Mouse (Mus musculus) neural tube, embryonic 14.5 days (tissue): ENCODE results near the gene Plekha7. TPM values are rescaled to one million over a fixed set of nuclear protein-coding genes. Genes with fewer than 3 reads are reported as not detected.

Source experiments
- ATAC-seq: fragments of 200-750 bp; cut with Nextera tagmentation; 2 replicates; pipeline ENCODE4 v1.8.0; 2017; ENCODE audit warnings: low read depth, mild to moderate bottlenecking, moderate TSS enrichment, moderate library complexity
- H3K27ac ChIP-seq: fragments of 300-500 bp; sonication (generic); 2 replicates; pipeline ENCODE4 v1.5.1; 2014; ENCODE audit warnings: low read depth, mild to moderate bottlenecking, control low read depth, low read length, moderate library complexity, mixed read lengths
- H3K27me3 ChIP-seq: fragments of 300-500 bp; sonication (generic); 2 replicates; pipeline ENCODE4 v1.6.1; 2014; ENCODE audit warnings: low read length; ENCODE audit not compliant: control insufficient read depth, insufficient read depth
- H3K36me3 ChIP-seq: fragments of 300-500 bp; sonication (generic); 2 replicates; pipeline ENCODE4 v1.6.1; 2014; ENCODE audit warnings: low read length, mixed read lengths; ENCODE audit not compliant: control insufficient read depth, insufficient read depth
- H3K4me1 ChIP-seq: fragments of 300-500 bp; sonication (generic); 2 replicates; pipeline ENCODE4 v1.6.1; 2014; ENCODE audit warnings: low read length; ENCODE audit not compliant: control insufficient read depth, insufficient read depth
- H3K4me2 ChIP-seq: fragments of 300-500 bp; sonication (generic); 2 replicates; pipeline ENCODE4 v1.6.1; 2014; ENCODE audit warnings: mild to moderate bottlenecking, low read depth, low read length, control low read depth
- H3K4me3 ChIP-seq: fragments of 300-500 bp; sonication (generic); 2 replicates; pipeline ENCODE4 v1.5.1; 2014; ENCODE audit warnings: low read depth, low read length, control low read depth, mixed read lengths
- H3K9ac ChIP-seq: fragments of 300-500 bp; sonication (generic); replicated peaks from 2 replicates; pipeline ENCODE4 v1.6.1; 2014; ENCODE audit warnings: low read depth, mild to moderate bottlenecking, control low read depth, low read length, mixed read lengths
- H3K9me3 ChIP-seq: fragments of 300-500 bp; sonication (generic); 2 replicates; pipeline ENCODE4 v1.6.1; 2016; ENCODE audit warnings: low read length; ENCODE audit not compliant: control insufficient read depth
- WGBS: fragments of 180-500 bp; shearing (Covaris S2); extraction: QIAGEN DNeasy Blood & Tissue Kit; methylation state at CpG from one replicate; pipeline ENCODE4 v1.1.7; 2014; 5-methylcytosine and 5-hydroxymethylcytosine counted together
- polyA plus RNA-seq: library from polyadenylated mRNA; unstranded; fragments of >200 nt; fragmentation: Nextera tagmentation; extraction: Ambion mirVana; gene quantifications from 2 replicates; pipeline ENCODE4 v1.2.1, GENCODE M21; 2014

The Plekha7 gene
- polyA plus RNA-seq, 1 experiment from 2014 or later, result 4.5 TPM

GRCm38 (mm10) chr7:116246696-116247376 is 61.3 kb downstream of the Plekha7 start:
- Histone ChIP-seq H3K9me3 (no peaks in the 10 kb centered on the region), H3K4me2 (peak overlapping the region; percentile 12; the same call in 1 of the 2 replicates), H3K27ac (no peak overlapping the region), H3K27me3 (no peaks in the 10 kb centered on the region), H3K4me3 (no peak overlapping the region), H3K4me1 (peaks cover 17% of the 10 kb centered on the region), H3K9ac (no peak overlapping the region), H3K36me3 (no peaks in the 10 kb centered on the region)
- ATAC-seq, result peak; percentile 32; the same call in 1 of the 2 replicates
- 28% methylated on average over 13 of the region's 15 CpGs for WGBS

DNA sequence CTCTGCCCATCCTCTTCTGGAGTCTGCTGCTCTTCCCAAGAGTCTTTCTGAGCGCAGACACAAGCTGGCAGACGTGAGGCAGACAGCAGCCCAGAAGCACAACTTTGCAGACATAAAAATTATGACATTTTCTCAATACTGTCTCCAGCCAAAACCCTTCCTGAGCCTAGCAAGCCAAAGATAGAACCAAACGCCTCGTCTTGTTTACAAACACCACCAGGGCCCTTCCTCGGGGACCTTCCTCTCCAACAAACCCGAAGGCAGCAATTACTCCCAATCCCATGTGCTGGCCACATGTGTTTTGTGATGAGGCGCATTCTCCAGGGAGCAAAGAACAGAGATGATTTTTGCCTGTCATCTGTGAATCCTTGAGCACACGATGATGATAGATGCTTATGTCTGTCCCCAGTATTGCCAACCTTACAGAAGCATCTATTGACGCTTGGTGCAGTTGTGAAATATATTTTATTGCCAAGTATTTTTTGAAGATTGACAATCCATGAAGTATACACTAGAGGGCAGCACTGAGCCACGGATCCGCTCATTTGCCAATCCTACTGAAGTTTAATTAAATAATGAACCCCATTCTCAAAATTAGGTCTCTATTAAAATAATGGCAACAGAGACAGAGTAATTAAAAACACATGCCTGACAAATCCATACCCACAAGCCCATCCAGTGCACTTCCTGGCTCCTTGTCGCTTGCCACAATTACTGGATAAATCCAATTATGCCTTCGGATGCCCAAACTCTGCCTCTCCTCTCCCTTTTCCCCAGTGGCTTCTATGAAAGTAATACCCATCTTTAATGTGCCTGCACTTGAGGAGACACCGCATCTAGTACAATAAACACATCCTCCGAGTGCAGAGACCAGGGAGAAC is 62.1 kb downstream of the Plekha7 start:
- ATAC-seq, result peak; percentile 21; the same call in 1 of the 2 replicates
- WGBS, result 25% methylated on average over 15 of the region's 15 CpGs
- no peak overlapping the region for H3K27ac ChIP-seq
- H3K9ac ChIP-seq, result no peak overlapping the region
- no peaks in the 10 kb centered on the region for H3K36me3 ChIP-seq
- peak overlapping the region; percentile 12; the same call in 1 of the 2 replicates for H3K4me2 ChIP-seq
- H3K4me3 ChIP-seq, result no peak overlapping the region
- peaks cover 20% of the 10 kb centered on the region for H3K4me1 ChIP-seq
- no peaks in the 10 kb centered on the region for H3K9me3 ChIP-seq
- no peaks in the 10 kb centered on the region for H3K27me3 ChIP-seq

DNA sequence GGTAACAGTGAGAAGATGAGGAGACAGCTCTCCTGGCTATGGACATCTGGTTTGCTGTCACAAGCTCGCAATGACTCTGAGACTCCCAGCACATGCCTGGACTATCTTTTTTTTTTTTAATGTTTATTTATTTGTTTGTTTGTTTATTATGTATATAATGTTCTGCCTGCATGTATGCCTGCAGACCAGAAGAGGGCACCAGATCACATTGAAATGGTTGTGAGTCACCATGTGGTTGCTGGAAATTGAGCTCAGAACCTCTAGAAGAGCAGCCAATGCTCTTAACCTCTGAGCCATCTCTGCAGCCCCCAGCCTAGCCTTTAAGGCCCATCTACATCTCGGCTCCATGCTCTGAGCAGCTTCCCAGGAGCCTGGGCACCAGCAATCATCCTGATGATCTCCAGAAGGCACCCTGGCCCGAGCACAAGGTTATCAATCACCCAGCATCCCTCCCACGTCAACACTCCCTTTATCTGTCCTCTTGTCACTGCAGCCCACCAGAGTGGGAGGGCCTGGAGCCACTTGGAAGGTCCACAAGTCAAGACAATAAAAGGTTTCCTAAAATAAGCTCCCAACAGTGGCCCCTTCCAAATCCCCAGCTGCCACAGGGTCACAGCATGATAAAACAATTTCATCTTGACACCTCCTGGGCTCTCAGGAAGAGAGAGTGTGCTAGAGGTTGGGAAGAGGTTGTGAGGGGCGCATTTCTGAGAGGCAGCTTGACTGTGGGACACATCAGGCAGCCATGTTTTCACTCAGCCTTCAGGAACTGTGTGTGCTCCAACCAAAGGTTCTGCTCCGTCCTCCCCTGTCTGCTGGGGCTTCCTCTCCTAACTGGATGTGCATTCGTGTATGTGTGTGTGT is 63.6 kb downstream of the Plekha7 start:
- Histone ChIP-seq H3K27ac (no peak overlapping the region), H3K4me1 (peaks cover 20% of the 10 kb centered on the region), H3K9me3 (no peaks in the 10 kb centered on the region), H3K9ac (no peak overlapping the region), H3K36me3 (no peaks in the 10 kb centered on the region), H3K4me3 (no peak overlapping the region), H3K4me2 (no peak overlapping the region), H3K27me3 (no peaks in the 10 kb centered on the region)
- 0 out of 2 replicates have a peak, but pooled peaks have one; percentile 5 for ATAC-seq
- WGBS, result 31% methylated on average over 7 of the region's 7 CpGs

DNA sequence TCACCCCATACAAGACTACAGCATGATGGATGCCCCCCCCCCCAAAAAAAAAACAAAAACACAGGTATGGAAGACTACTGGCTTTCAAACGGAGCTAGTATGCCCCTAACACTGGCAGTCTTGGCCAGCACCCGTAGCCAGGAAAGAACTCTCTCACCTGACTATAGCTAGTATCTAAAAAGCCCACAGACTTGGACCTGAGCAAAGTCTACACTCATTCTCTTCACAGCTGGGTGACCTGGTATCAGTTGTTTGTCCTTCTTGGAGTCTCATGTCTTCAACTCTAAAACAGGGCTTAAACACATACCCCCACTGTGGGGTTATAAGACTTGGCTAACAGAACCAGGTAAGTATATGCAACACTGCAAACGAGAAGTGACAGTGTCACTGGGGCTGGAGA is 65.4 kb downstream of the Plekha7 start:
- no peak for ATAC-seq
- no peak overlapping the region for H3K4me3 ChIP-seq
- H3K9me3 ChIP-seq, result no peaks in the 10 kb centered on the region
- no peak overlapping the region for H3K27ac ChIP-seq
- H3K9ac ChIP-seq, result no peak overlapping the region
- no peak overlapping the region for H3K4me2 ChIP-seq
- peaks cover 23% of the 10 kb centered on the region for H3K4me1 ChIP-seq
- no peaks in the 10 kb centered on the region for H3K27me3 ChIP-seq
- WGBS, result 85% methylated on average over 3 of the region's 3 CpGs
- H3K36me3 ChIP-seq, result no peaks in the 10 kb centered on the region

DNA sequence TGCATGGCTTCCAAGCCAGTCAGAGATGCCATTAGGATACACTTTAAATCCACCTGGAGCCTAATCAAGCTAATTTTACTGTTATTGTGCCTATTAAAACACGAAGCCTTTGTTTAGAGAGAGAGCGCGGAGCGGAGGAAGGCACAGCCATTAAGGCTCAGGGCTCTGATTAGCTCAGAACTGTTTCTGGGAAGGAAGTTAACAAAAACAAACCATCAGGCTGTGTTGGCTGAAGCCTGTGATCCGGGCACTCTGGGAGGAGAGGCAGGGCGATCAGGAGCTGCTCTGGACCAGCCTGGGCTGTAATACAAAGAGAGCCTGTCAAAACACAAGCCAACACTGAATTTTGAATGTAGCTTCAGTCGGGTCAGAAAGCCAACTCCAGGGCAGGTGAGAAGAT is 66.6 kb downstream of the Plekha7 start:
- Histone ChIP-seq H3K27me3 (no peaks in the 10 kb centered on the region), H3K4me1 (peaks cover 29% of the 10 kb centered on the region), H3K9ac (no peak overlapping the region), H3K27ac (no peak overlapping the region), H3K9me3 (no peaks in the 10 kb centered on the region), H3K36me3 (no peaks in the 10 kb centered on the region), H3K4me3 (no peak overlapping the region), H3K4me2 (0 out of 2 replicates have a peak overlapping the region, but pooled peaks have one; percentile 26)
- ATAC-seq, result no peak
- 16% methylated on average over 7 of the region's 7 CpGs for WGBS

DNA sequence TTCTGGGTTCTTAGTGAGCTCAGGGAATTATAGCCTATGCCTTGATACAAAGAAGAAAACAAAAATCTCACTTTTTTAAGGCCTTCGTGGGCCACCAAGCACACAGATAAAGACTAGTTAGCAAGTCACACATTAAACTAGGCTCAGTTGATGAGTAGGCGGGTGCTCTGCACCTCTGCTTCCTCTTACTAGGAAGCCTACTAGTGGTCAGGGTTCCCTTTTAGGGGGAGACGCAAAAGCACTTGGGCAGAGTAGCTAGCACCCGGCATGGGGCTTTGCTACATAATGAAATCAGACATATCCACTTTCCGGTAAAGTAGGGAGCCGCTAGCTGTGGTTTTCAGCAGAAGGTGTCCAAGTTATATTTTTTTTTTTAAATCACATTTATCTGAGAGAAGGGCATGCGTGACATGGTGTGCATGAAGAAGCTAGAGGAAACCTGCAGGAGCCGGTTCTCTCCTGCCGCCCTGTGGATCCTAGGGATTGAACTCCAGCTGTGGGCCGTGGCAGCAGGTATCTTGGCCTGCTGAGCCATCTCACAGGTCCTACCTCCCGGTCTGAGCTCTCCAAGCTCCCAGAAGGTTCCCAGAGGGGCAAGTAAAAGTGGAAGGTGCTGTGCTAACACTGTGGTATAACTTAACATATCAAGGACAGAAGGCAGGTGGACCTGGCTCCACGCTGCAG is 67.2 kb downstream of the Plekha7 start:
- no peak overlapping the region for H3K9ac ChIP-seq
- 65% methylated on average over 12 of the region's 12 CpGs for WGBS
- no peaks in the 10 kb centered on the region for H3K36me3 ChIP-seq
- H3K4me1 ChIP-seq, result peaks cover 25% of the 10 kb centered on the region
- ATAC-seq, result no peak
- H3K4me3 ChIP-seq, result no peak overlapping the region
- H3K27me3 ChIP-seq, result no peaks in the 10 kb centered on the region; the same call in 1 of the 2 replicates
- no peak overlapping the region for H3K27ac ChIP-seq
- 0 out of 2 replicates have a peak overlapping the region, but pooled peaks have one; percentile 26 for H3K4me2 ChIP-seq
- no peaks in the 10 kb centered on the region for H3K9me3 ChIP-seq

- peaks cover 21% of the 10 kb centered on the region for H3K4me1 ChIP-seq
- H3K9ac ChIP-seq, result no peak overlapping the region
- no peak for ATAC-seq
- no peaks in the 10 kb centered on the region for H3K9me3 ChIP-seq
- no peaks in the 10 kb centered on the region for H3K36me3 ChIP-seq
- no peak overlapping the region for H3K27ac ChIP-seq
- no peak overlapping the region for H3K4me2 ChIP-seq
- no peak overlapping the region for H3K4me3 ChIP-seq
- H3K27me3 ChIP-seq, result no peaks in the 10 kb centered on the region; the same call in 1 of the 2 replicates
- 83% methylated on average over 4 of the region's 4 CpGs for WGBS
These were observed 67.8 kb downstream of the Plekha7 start for GRCm38 (mm10) chr7:116240353-116240752.

DNA sequence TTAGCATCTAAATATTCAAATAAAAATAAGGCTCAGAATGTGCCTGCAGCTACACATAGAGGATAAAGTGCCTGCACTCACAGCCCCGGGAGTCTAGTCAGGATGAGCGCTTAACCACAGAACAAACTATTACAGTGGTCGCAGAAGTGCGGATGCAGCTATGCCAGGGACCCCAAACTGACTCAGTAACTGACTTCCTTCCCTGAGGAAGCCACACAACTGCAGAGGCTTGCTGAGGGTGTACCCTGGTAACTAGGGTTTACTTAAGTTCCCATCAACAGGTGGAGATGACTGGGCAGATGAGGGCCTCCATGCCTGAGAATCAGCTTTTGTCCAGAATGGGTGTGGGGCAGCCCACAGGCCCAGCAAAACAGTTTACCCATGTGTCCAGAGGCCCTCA is 69.9 kb downstream of the Plekha7 start:
- Histone ChIP-seq H3K9ac (no peak overlapping the region), H3K4me1 (peaks cover 17% of the 10 kb centered on the region), H3K9me3 (no peaks in the 10 kb centered on the region), H3K4me3 (no peak overlapping the region), H3K36me3 (no peaks in the 10 kb centered on the region), H3K27me3 (no peaks in the 10 kb centered on the region; the same call in 1 of the 2 replicates), H3K27ac (no peak overlapping the region), H3K4me2 (no peak overlapping the region)
- no peak for ATAC-seq
- 72% methylated on average over 4 of the region's 4 CpGs for WGBS
